Mouse (Mus musculus) gastrocnemius, postnatal 25 days (tissue): ENCODE measurements around the gene Stip1. TPM values are rescaled to one million over a fixed set of nuclear protein-coding genes. Genes with fewer than 3 reads are reported as not detected.
"Not testable (repeated sequence)": the region's sequence is repeated elsewhere in the genome, so short reads cannot be mapped to it uniquely, and the experiment has no call there.

Experiments
- DNase-seq: peaks from one replicate; pipeline ENCODE4 v3.0.0; 2022
- total RNA-seq, 2 experiments: library from RNA; stranded (reverse); gene quantifications; 1 replicate in 1 of 2; 2 replicates in 1 of 2; pipeline ENCODE4 v1.2.3; 2021

The Stip1 gene
- total RNA-seq, 2 experiments from 2014 or later: 86.5 to 95.6 TPM

GRCm38 (mm10) chr19:7066034-7066827 is 26.5 kb upstream of the Stip1 start:
- DNase-seq: peak; percentile 53

GRCm38 (mm10) chr19:7064571-7064970 is 24.8 kb upstream of the Stip1 start:
- peak; percentile 55 for DNase-seq

- peak; percentile 65 for DNase-seq
Observed at GRCm38 (mm10) chr19:7062916-7063315, 23.1 kb upstream of the Stip1 start.

- no peak for DNase-seq
Observed at GRCm38 (mm10) chr19:7062110-7062509, 22.3 kb upstream of the Stip1 start.

GRCm38 (mm10) chr19:7058541-7058940 is 18.8 kb upstream of the Stip1 start:
- DNase-seq: no peak

GRCm38 (mm10) chr19:7057722-7058207 is 18.0 kb upstream of the Stip1 start:
- DNase-seq: peak; percentile 91

- no peak for DNase-seq
Observed at GRCm38 (mm10) chr19:7057126-7057721, 17.5 kb upstream of the Stip1 start.

GRCm38 (mm10) chr19:7056248-7057087 is 16.7 kb upstream of the Stip1 start, which contains the start of gene Macrod1:
Gene Macrod1 (plus strand): TSS chr19:7056810.
- peak; percentile 91 for DNase-seq

GRCm38 (mm10) chr19:7055173-7055572 is 15.4 kb upstream of the Stip1 start:
- no peak for DNase-seq

GRCm38 (mm10) chr19:7054772-7055171 is 15.0 kb upstream of the Stip1 start:
- DNase-seq: no peak

GRCm38 (mm10) chr19:7053382-7053781 is 13.6 kb upstream of the Stip1 start:
- not testable (repeated sequence) for DNase-seq

GRCm38 (mm10) chr19:7044706-7045105 is 4.9 kb upstream of the Stip1 start:
- DNase-seq: no peak

- DNase-seq: no peak
Observed at GRCm38 (mm10) chr19:7044279-7044678, 4.5 kb upstream of the Stip1 start.

GRCm38 (mm10) chr19:7041171-7041570 is 1.4 kb upstream of the Stip1 start:
- no peak for DNase-seq

- no peak for DNase-seq
Observed at GRCm38 (mm10) chr19:7040637-7041130, 917 bp upstream of the Stip1 start.

- peak; percentile 41 for DNase-seq
Observed at GRCm38 (mm10) chr19:7039088-7039720, 563 bp downstream of the Stip1 start.

- DNase-seq: no peak
Observed at GRCm38 (mm10) chr19:7034006-7034405, 5.8 kb downstream of the Stip1 start.

- DNase-seq: no peak
Observed at GRCm38 (mm10) chr19:7029531-7029930, 10.2 kb downstream of the Stip1 start.

GRCm38 (mm10) chr19:7020224-7020641 is 19.5 kb downstream of the Stip1 start:
- no peak for DNase-seq

GRCm38 (mm10) chr19:7019191-7019590 is 20.6 kb downstream of the Stip1 start, which contains the start of gene Fermt3:
Gene Fermt3 (minus strand): TSS chr19:7019469.
- peak; percentile 53 for DNase-seq

GRCm38 (mm10) chr19:7018546-7018945 is 21.2 kb downstream of the Stip1 start:
- DNase-seq: no peak
